Mouse (Mus musculus) limb, embryonic 14.5 days (tissue): ENCODE data around the gene Ttf2. TPM values are rescaled to one million over a fixed set of nuclear protein-coding genes. Genes with fewer than 3 reads are reported as not detected.

Experiments
- ATAC-seq: fragments of 200-750 bp; cut with Nextera tagmentation; 2 replicates; pipeline ENCODE4 v1.8.0; 2017; ENCODE audit warnings: low read depth, moderate number of reproducible peaks, moderate TSS enrichment; ENCODE audit not compliant: low FRiP score
- DNase-seq: peaks from one replicate; pipeline ENCODE4 v3.0.0-alpha.2; 2015; ENCODE audit warnings: low spot score
- H3K27ac ChIP-seq: fragments of 300-500 bp; sonication (generic); replicated peaks from 2 replicates; pipeline ENCODE4 v1.5.1; 2014; ENCODE audit warnings: low read depth, mild to moderate bottlenecking, low read length, moderate library complexity, mixed read lengths
- H3K27me3 ChIP-seq: fragments of 300-500 bp; sonication (generic); 2 replicates; pipeline ENCODE4 v1.6.1; 2014; ENCODE audit warnings: low read length, mixed read lengths; ENCODE audit not compliant: control insufficient read depth, insufficient read depth
- H3K36me3 ChIP-seq: fragments of 300-500 bp; sonication (generic); 2 replicates; pipeline ENCODE4 v1.6.1; 2014; ENCODE audit warnings: mild to moderate bottlenecking, low read length, moderate library complexity, mixed read lengths; ENCODE audit not compliant: control insufficient read depth, insufficient read depth
- H3K4me1 ChIP-seq: fragments of 300-500 bp; sonication (generic); 2 replicates; pipeline ENCODE4 v1.6.1; 2014; ENCODE audit warnings: antibody characterized with exemption, low read length, mixed read lengths; ENCODE audit not compliant: control insufficient read depth, insufficient read depth
- H3K4me2 ChIP-seq: fragments of 300-500 bp; sonication (generic); replicated peaks from 2 replicates; pipeline ENCODE4 v1.6.1; 2014; ENCODE audit warnings: low read depth, mild to moderate bottlenecking, low read length, moderate library complexity; ENCODE audit not compliant: severe bottlenecking
- H3K4me3 ChIP-seq: fragments of 300-500 bp; sonication (generic); replicated peaks from 2 replicates; pipeline ENCODE4 v1.5.1; 2014; ENCODE audit warnings: low read length
- H3K9ac ChIP-seq: fragments of 300-500 bp; sonication (generic); 2 replicates; pipeline ENCODE4 v1.6.1; 2014; ENCODE audit warnings: mild to moderate bottlenecking, low read depth, low read length, moderate library complexity; ENCODE audit not compliant: severe bottlenecking
- H3K9me3 ChIP-seq: fragments of 300-500 bp; sonication (generic); 2 replicates; pipeline ENCODE4 v1.6.1; 2016; ENCODE audit warnings: low read length; ENCODE audit not compliant: control insufficient read depth
- POLR2A ChIP-seq: fragments of 200-500 bp; IDR thresholded peaks from 2 replicates; pipeline ENCODE4 v1.8.0; 2012; ENCODE audit warnings: inconsistent platforms, mild to moderate bottlenecking, moderate library complexity, borderline replicate concordance; ENCODE audit not compliant: insufficient read depth, insufficient read length; ENCODE audit errors: extremely low read depth
- WGBS: fragments of 180-500 bp; shearing (Covaris S2); extraction: QIAGEN DNeasy Blood & Tissue Kit; methylation state at CpG from one replicate; pipeline ENCODE4 v1.1.7; 2014; 5-methylcytosine and 5-hydroxymethylcytosine counted together
- polyA plus RNA-seq, 2 experiments: library from polyadenylated mRNA; depleted of rRNA in 1 of 2; stranded (reverse) in 1 of 2; unstranded in 1 of 2; fragments of >200 nt; fragmentation: Nextera tagmentation in 1 of 2; extraction: Ambion mirVana in 1 of 2; gene quantifications; 2 replicates each; pipeline versions ENCODE4 v1.2.1 to v1.2.3; 2012 to 2014

The Ttf2 gene
- polyA plus RNA-seq, 2 experiments, result 14.0 TPM

- Histone ChIP-seq H3K27ac (no peak overlapping the region), H3K9me3 (no peaks in the 10 kb centered on the region), H3K4me1 (no peaks in the 10 kb centered on the region), H3K27me3 (no peaks in the 10 kb centered on the region), H3K9ac (no peak overlapping the region), H3K4me2 (no peak overlapping the region), H3K4me3 (no peak overlapping the region), H3K36me3 (peaks cover 51% of the 10 kb centered on the region)
- no peak for TF ChIP-seq POLR2A
- no peak for DNase-seq
- no peak for ATAC-seq
- WGBS, result 57% methylated on average over 6 of the region's 6 CpGs
These were observed 33.9 kb downstream of the Ttf2 start for GRCm38 (mm10) chr3:100935521-100935920.

- WGBS, result 74% methylated on average over 11 of the region's 11 CpGs
- no peak for DNase-seq
These were observed 37.2 kb downstream of the Ttf2 start for GRCm38 (mm10) chr3:100932077-100932944.

GRCm38 (mm10) chr3:100931332-100932076 lies 38.0 kb downstream of the Ttf2 start:
- Histone ChIP-seq H3K27me3 (no peaks in the 10 kb centered on the region), H3K36me3 (peaks cover 52% of the 10 kb centered on the region), H3K9ac (no peak overlapping the region), H3K4me1 (no peaks in the 10 kb centered on the region), H3K4me2 (no peak overlapping the region), H3K9me3 (no peaks in the 10 kb centered on the region), H3K27ac (no peak overlapping the region), H3K4me3 (no peak overlapping the region)
- DNase-seq, result no peak
- WGBS, result 92% methylated on average over 23 of the region's 23 CpGs
- TF ChIP-seq POLR2A, result no peak
- no peak for ATAC-seq

More at GRCm38 (mm10) chr3:100932077-100932944, 37.2 kb downstream of the Ttf2 start:
- H3K36me3 ChIP-seq, result peaks cover 52% of the 10 kb centered on the region
- no peaks in the 10 kb centered on the region for H3K9me3 ChIP-seq
- ATAC-seq, result no peak
- no peaks in the 10 kb centered on the region for H3K4me1 ChIP-seq
- H3K27ac ChIP-seq, result no peak overlapping the region
- no peak overlapping the region for H3K4me3 ChIP-seq
- H3K9ac ChIP-seq, result no peak overlapping the region
- no peaks in the 10 kb centered on the region for H3K27me3 ChIP-seq
- H3K4me2 ChIP-seq, result no peak overlapping the region
- no peak for TF ChIP-seq POLR2A

- H3K27ac ChIP-seq, result no peak overlapping the region
- DNase-seq, result peak; percentile 51
These were observed 44.3 kb downstream of the Ttf2 start for GRCm38 (mm10) chr3:100925176-100925575.

GRCm38 (mm10) chr3:100924065-100924732 lies 45.3 kb downstream of the Ttf2 start:
- Histone ChIP-seq H3K4me2 (no peak overlapping the region), H3K36me3 (peaks cover 13% of the 10 kb centered on the region; the same call in 1 of the 2 replicates), H3K4me1 (peaks cover 19% of the 10 kb centered on the region), H3K27me3 (no peaks in the 10 kb centered on the region), H3K4me3 (no peak overlapping the region), H3K9me3 (no peaks in the 10 kb centered on the region), H3K27ac (no peak overlapping the region), H3K9ac (no peak overlapping the region)
- no peak for ATAC-seq
- no peak for TF ChIP-seq POLR2A
- WGBS, result 68% methylated on average over 6 of the region's 6 CpGs
- no peak for DNase-seq

More at GRCm38 (mm10) chr3:100925176-100925575, 44.3 kb downstream of the Ttf2 start:
- no peak overlapping the region for H3K9ac ChIP-seq
- peaks cover 19% of the 10 kb centered on the region for H3K4me1 ChIP-seq
- H3K9me3 ChIP-seq, result no peaks in the 10 kb centered on the region
- H3K4me2 ChIP-seq, result no peak overlapping the region
- no peak overlapping the region for H3K4me3 ChIP-seq
- H3K27me3 ChIP-seq, result no peaks in the 10 kb centered on the region
- 44% methylated on average over 16 of the region's 16 CpGs for WGBS
- ATAC-seq, result no peak
- peaks cover 23% of the 10 kb centered on the region for H3K36me3 ChIP-seq
- no peak for TF ChIP-seq POLR2A
